Comparison of ENCODE assay signal across 25 mouse cellular contexts in the genomic region with DNA sequence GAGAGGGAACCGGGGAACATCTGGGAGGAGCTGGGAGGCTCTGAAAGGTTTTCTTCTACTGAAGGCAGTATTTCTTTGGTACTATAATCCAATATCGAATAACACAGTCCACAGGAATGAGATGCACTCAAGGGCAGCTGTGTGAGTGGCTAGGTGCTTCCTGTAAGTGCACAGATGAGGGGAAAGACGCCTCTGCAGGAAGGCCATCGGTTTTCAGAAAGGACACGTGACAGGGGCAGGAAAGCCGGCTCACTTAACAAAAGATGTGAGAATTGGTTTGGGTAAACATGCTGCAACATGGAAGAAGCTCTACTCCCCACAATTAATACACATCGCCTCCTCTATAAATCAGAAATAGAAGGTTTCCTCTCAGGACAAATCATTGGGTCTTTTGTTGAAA. TPM values are rescaled to one million over a fixed set of nuclear protein-coding genes. Genes with fewer than 3 reads are reported as not detected.
A peak's percentile ranks its signal among the peaks of the same experiment; 100 is the strongest.
DNase-seq lines count a peak whose midpoint lies in the region; ATAC-seq lines count a peak whose summit lies in the region.
"Had no signal": no experiment of that assay in that cellular context is flagged by ENCODE, and none has a peak within 500 bp of the region (broad histone marks: within the 10 kb centered on the region; RNA-seq: fewer than 3 reads in every experiment).

No protein-coding gene starts in this region.

- H3K9me3 ChIP-seq in hindbrain, embryonic 10.5 days, result no peaks in the 10 kb centered on the region
- no peaks in the 10 kb centered on the region for H3K9me3 ChIP-seq in hindbrain, embryonic 12.5 days (replicated peaks)
- no peaks in the 10 kb centered on the region for H3K9me3 ChIP-seq in midbrain, embryonic 12.5 days
- H3K9me3 ChIP-seq in midbrain, embryonic 13.5 days, result no peaks in the 10 kb centered on the region
- H3K9me3 ChIP-seq: embryonic facial prominence, embryonic 12.5 days; forebrain, embryonic 13.5 days; heart, embryonic 13.5 days; hindbrain, embryonic 15.5 days; limb, embryonic 10.5 days; megakaryocyte, embryonic 14.5 days; neural tube, embryonic 12.5 days had no signal

- no peak overlapping the region for H3K4me2 ChIP-seq in hindbrain, embryonic 12.5 days (replicated peaks)
- H3K4me2 ChIP-seq in midbrain, embryonic 12.5 days (replicated peaks), result no peak overlapping the region
- no peak overlapping the region for H3K4me2 ChIP-seq in midbrain, embryonic 13.5 days (replicated peaks)
- H3K4me2 ChIP-seq: embryonic facial prominence, embryonic 12.5 days; forebrain, embryonic 13.5 days; heart, embryonic 13.5 days; hindbrain, embryonic 15.5 days; neural tube, embryonic 12.5 days had no signal

- H3K4me3 ChIP-seq in hindbrain, embryonic 10.5 days, result no peak overlapping the region
- H3K4me3 ChIP-seq in hindbrain, embryonic 12.5 days, result no peak overlapping the region
- H3K4me3 ChIP-seq in midbrain, embryonic 12.5 days, result no peak overlapping the region
- H3K4me3 ChIP-seq in midbrain, embryonic 13.5 days (replicated peaks), result no peak overlapping the region
- H3K4me3 ChIP-seq: embryonic facial prominence, embryonic 12.5 days; forebrain, embryonic 13.5 days; heart, embryonic 13.5 days; hindbrain, embryonic 15.5 days; layer of hippocampus, adult 2 months; limb, embryonic 10.5 days; megakaryocyte, embryonic 14.5 days; neural tube, embryonic 12.5 days had no signal

- peak overlapping the region; percentile 23; the same call in 1 of the 2 replicates for H3K27ac ChIP-seq in hindbrain, embryonic 10.5 days
- H3K27ac ChIP-seq in hindbrain, embryonic 12.5 days, result no peak overlapping the region
- 0 out of 2 replicates have a peak overlapping the region, but pooled peaks have one; percentile 26 for H3K27ac ChIP-seq in midbrain, embryonic 12.5 days (replicated peaks)
- H3K27ac ChIP-seq in midbrain, embryonic 13.5 days, result no peak overlapping the region
- H3K27ac ChIP-seq: embryonic facial prominence, embryonic 12.5 days; forebrain, embryonic 13.5 days; heart, embryonic 13.5 days; hindbrain, embryonic 15.5 days; layer of hippocampus, adult 2 months; limb, embryonic 10.5 days; neural tube, embryonic 12.5 days had no signal

- no peak for DNase-seq in hindbrain, embryonic 10.5 days (ENCODE audit: low spot score)
- DNase-seq in thymus, adult 18-20 months, result peak; percentile 20 to 51
- DNase-seq in adipocyte (ENCODE audit: low spot score), result no peak
- no peak for DNase-seq in urinary bladder, postnatal 14 days (ENCODE audit: low spot score)
- DNase-seq: adrenal gland, adult 2 months; cerebellum, adult 11-12 months; cerebellum, postnatal 14 days; heart, postnatal 14 days; kidney, adult 8-10 months; liver; liver, postnatal 0 days; lung, postnatal 10 days; right cerebral cortex, postnatal 25 days; spleen, adult 18-20 months had no signal

- ATAC-seq in hindbrain, embryonic 12.5 days (ENCODE audit: low FRiP score), result no peak
- no peak for ATAC-seq in midbrain, embryonic 12.5 days (ENCODE audit: low FRiP score, low read depth)
- no peak for ATAC-seq in midbrain, embryonic 13.5 days
- ATAC-seq: forebrain, embryonic 13.5 days; liver, postnatal 0 days had no signal

- peaks cover 15% of the 10 kb centered on the region for H3K36me3 ChIP-seq in hindbrain, embryonic 10.5 days
- H3K36me3 ChIP-seq in hindbrain, embryonic 12.5 days, result no peaks in the 10 kb centered on the region
- H3K36me3 ChIP-seq in midbrain, embryonic 12.5 days, result 0 out of 2 replicates have a peak, but pooled peaks cover 10% of the 10 kb centered on the region
- H3K36me3 ChIP-seq in midbrain, embryonic 13.5 days, result peaks cover 14% of the 10 kb centered on the region
- H3K36me3 ChIP-seq: heart, embryonic 13.5 days; hindbrain, embryonic 15.5 days; neural tube, embryonic 12.5 days had no signal

- peaks cover 33% of the 10 kb centered on the region for H3K4me1 ChIP-seq in hindbrain, embryonic 10.5 days (replicated peaks)
- H3K4me1 ChIP-seq in hindbrain, embryonic 12.5 days, result peaks cover 20% of the 10 kb centered on the region
- H3K4me1 ChIP-seq in midbrain, embryonic 12.5 days, result peaks cover 29% of the 10 kb centered on the region
- H3K4me1 ChIP-seq in midbrain, embryonic 13.5 days (replicated peaks), result peaks cover 23% of the 10 kb centered on the region
- H3K4me1 ChIP-seq: hindbrain, embryonic 15.5 days had no signal

- H3K27me3 ChIP-seq in hindbrain, embryonic 10.5 days (ENCODE audit: insufficient read depth, poor library complexity, severe bottlenecking), result peaks cover 8% of the 10 kb centered on the region; the same call in 1 of the 2 replicates
- H3K27me3 ChIP-seq in hindbrain, embryonic 12.5 days, result no peaks in the 10 kb centered on the region
- no peaks in the 10 kb centered on the region for H3K27me3 ChIP-seq in midbrain, embryonic 12.5 days
- no peaks in the 10 kb centered on the region for H3K27me3 ChIP-seq in midbrain, embryonic 13.5 days
- H3K27me3 ChIP-seq: embryonic facial prominence, embryonic 12.5 days; forebrain, embryonic 13.5 days; heart, embryonic 13.5 days; megakaryocyte, embryonic 14.5 days; neural tube, embryonic 12.5 days had no signal

- WGBS in hindbrain, embryonic 10.5 days, result 27% methylated on average over 7 of the region's 7 CpGs
- WGBS in hindbrain, embryonic 12.5 days, result 28% methylated on average over 7 of the region's 7 CpGs
- 18% methylated on average over 7 of the region's 7 CpGs for WGBS in midbrain, embryonic 12.5 days
- WGBS in midbrain, embryonic 13.5 days, result 19% methylated on average over 7 of the region's 7 CpGs

- H3K9ac ChIP-seq in hindbrain, embryonic 12.5 days, result no peak overlapping the region
- no peak overlapping the region for H3K9ac ChIP-seq in midbrain, embryonic 12.5 days (replicated peaks)
- H3K9ac ChIP-seq in midbrain, embryonic 13.5 days (replicated peaks), result no peak overlapping the region
- H3K9ac ChIP-seq: embryonic facial prominence, embryonic 12.5 days; forebrain, embryonic 13.5 days; heart, embryonic 13.5 days; hindbrain, embryonic 15.5 days; liver, postnatal 0 days; neural tube, embryonic 12.5 days had no signal

RNA-seq across cellular contexts. Expression of a gene that starts 40.8 kb away (rescaled TPM):
- polyA plus RNA-seq in hindbrain, embryonic 10.5 days (2016; fragmentation: Nextera tagmentation; extraction: Ambion mirVana), result 12.0 and 15.7 TPM in 2 replicates
- polyA plus RNA-seq in hindbrain, embryonic 12.5 days (2016; fragmentation: Nextera tagmentation; extraction: Ambion mirVana), result 11.0 and 11.2 TPM in 2 replicates
- 12.5 and 13.0 TPM in 2 replicates for polyA plus RNA-seq in midbrain, embryonic 12.5 days (2016; fragmentation: Nextera tagmentation; extraction: Ambion mirVana)
- 8.8 and 9.8 TPM in 2 replicates for polyA plus RNA-seq in midbrain, embryonic 13.5 days (2015; fragmentation: Nextera tagmentation; extraction: Ambion mirVana)

RNA-seq across cellular contexts. Expression of a gene that starts 40.8 kb away (rescaled TPM):
- 3.0 and 3.2 TPM in 2 replicates for polyA plus RNA-seq in hindbrain, embryonic 10.5 days (2016; fragmentation: Nextera tagmentation; extraction: Ambion mirVana)
- polyA plus RNA-seq in hindbrain, embryonic 12.5 days (2016; fragmentation: Nextera tagmentation; extraction: Ambion mirVana), result 4.4 and 4.6 TPM in 2 replicates
- polyA plus RNA-seq in midbrain, embryonic 12.5 days (2016; fragmentation: Nextera tagmentation; extraction: Ambion mirVana), result 4.5 and 6.9 TPM in 2 replicates
- 3.2 and 3.6 TPM in 2 replicates for polyA plus RNA-seq in midbrain, embryonic 13.5 days (2015; fragmentation: Nextera tagmentation; extraction: Ambion mirVana)

Comparison
In these comparisons a context has a peak if more than half of its experiments do, and no peak if none do; other contexts are left out.
1. H3K27ac ChIP-seq: peak in hindbrain, embryonic 10.5 days (single experiment) and midbrain, embryonic 12.5 days (single experiment); none in hindbrain, embryonic 12.5 days (single experiment) and midbrain, embryonic 13.5 days (single experiment).
2. DNase-seq: peak in thymus, adult 18-20 months (2 of 2); none in hindbrain, embryonic 10.5 days (single experiment), adipocyte (single experiment) and urinary bladder, postnatal 14 days (single experiment).